Mouse (Mus musculus) kidney, postnatal 0 days (tissue): ENCODE data around the gene Vmn1r113. TPM values are rescaled to one million over a fixed set of nuclear protein-coding genes. Genes with fewer than 3 reads are reported as not detected.
"Not testable (repeated sequence)": the region's sequence is repeated elsewhere in the genome, so short reads cannot be mapped to it uniquely, and the experiment has no call there.

Experiments
- ATAC-seq: fragments of 200-750 bp; cut with Nextera tagmentation; replicated peaks from 2 replicates; pipeline ENCODE4 v1.8.0; 2017; ENCODE audit warnings: low read depth, moderate number of reproducible peaks, moderate TSS enrichment, moderate library complexity; ENCODE audit not compliant: low FRiP score
- DNase-seq: peaks from one replicate; pipeline ENCODE4 v3.0.0-alpha.2; 2016; ENCODE audit warnings: low spot score
- H3K27ac ChIP-seq: fragments of 300-500 bp; sonication (generic); 2 replicates; pipeline ENCODE4 v1.5.1; 2014; ENCODE audit warnings: mild to moderate bottlenecking
- H3K27me3 ChIP-seq: fragments of 300-500 bp; sonication (generic); 2 replicates; pipeline ENCODE4 v1.6.1; 2014; ENCODE audit warnings: low read length, mixed read lengths; ENCODE audit not compliant: insufficient read depth
- H3K36me3 ChIP-seq: fragments of 300-500 bp; sonication (generic); 2 replicates; pipeline ENCODE4 v1.6.1; 2014; ENCODE audit warnings: low read length, mixed read lengths; ENCODE audit not compliant: insufficient read depth
- H3K4me1 ChIP-seq: fragments of 300-500 bp; sonication (generic); replicated peaks from 2 replicates; pipeline ENCODE4 v1.6.1; 2014; ENCODE audit warnings: antibody characterized with exemption, low read length, mixed read lengths; ENCODE audit not compliant: insufficient read depth
- H3K4me2 ChIP-seq: fragments of 300-500 bp; sonication (generic); 2 replicates; pipeline ENCODE4 v1.6.1; 2014; ENCODE audit warnings: mild to moderate bottlenecking, low read length, moderate library complexity, mixed read lengths
- H3K4me3 ChIP-seq: fragments of 300-500 bp; sonication (generic); replicated peaks from 2 replicates; pipeline ENCODE4 v1.5.1; 2014; ENCODE audit warnings: low read depth, low read length
- H3K9ac ChIP-seq: fragments of 300-500 bp; sonication (generic); 2 replicates; pipeline ENCODE4 v1.6.1; 2014; ENCODE audit warnings: low read depth, low read length
- H3K9me3 ChIP-seq: fragments of 300-500 bp; sonication (generic); replicated peaks from 2 replicates; pipeline ENCODE4 v1.6.1; 2016; ENCODE audit warnings: low read length, inconsistent platforms, mixed read lengths
- WGBS: fragments of 180-500 bp; shearing (Covaris S2); extraction: QIAGEN DNeasy Blood & Tissue Kit; methylation state at CpG from one replicate; pipeline ENCODE4 v1.1.7; 2014; 5-methylcytosine and 5-hydroxymethylcytosine counted together
- polyA plus RNA-seq: library from polyadenylated mRNA; unstranded; fragments of >200 nt; fragmentation: Nextera tagmentation; extraction: Ambion mirVana; gene quantifications from 2 replicates; pipeline ENCODE4 v1.2.1, GENCODE M21; 2015

The Vmn1r113 gene
- not detected in 2 replicates for polyA plus RNA-seq

DNA sequence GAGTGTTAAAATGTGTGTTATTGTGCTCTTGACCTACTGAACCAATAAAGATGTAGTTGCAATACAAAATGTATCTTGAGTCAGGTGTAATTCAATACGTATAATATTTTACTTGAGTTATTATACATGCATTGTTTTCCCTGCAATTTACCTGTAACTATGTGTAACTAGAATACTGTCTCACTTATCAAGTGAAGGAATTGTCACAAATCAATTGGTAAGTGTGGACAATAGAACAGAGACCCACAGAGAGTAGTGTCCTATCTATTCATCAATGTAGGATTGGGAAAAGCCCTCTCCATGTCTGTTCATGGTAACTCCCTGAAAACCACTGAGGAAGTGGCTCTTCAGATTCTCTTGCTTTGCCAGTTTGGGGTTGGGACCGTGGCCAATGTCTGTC lies at the start of gene Vmn1r113:
TSS of gene Vmn1r113 (plus strand) at position 301 of the 400 bp plus-strand sequence.
- 55% methylated on average over 2 of the region's 2 CpGs for whole genome bisulfite sequencing
- not testable (repeated sequence) for H3K9ac ChIP-seq, H3K9me3 ChIP-seq, H3K27me3 ChIP-seq, H3K4me2 ChIP-seq, H3K27ac ChIP-seq, H3K4me3 ChIP-seq, ATAC-seq, H3K36me3 ChIP-seq, DNase-seq, H3K4me1 ChIP-seq

DNA sequence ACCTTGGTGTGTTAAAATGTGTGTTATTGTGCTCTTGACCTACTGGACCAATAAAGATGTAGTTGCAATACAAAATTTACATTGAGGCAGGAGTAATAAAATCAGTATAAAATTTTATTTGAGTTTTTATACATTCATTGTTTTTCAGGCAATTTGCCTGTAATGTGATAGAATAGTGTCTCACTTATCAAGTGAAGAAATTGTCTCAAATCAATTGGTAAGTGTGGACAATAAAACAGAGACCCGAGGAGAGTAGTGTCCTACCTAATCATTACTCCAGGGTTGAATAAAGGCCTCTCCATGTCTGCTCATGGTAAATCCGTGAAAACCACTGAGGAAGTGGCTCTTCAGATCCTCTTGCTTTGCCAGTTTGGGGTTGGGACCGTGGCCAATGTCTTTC lies 16.2 kb upstream of the Vmn1r113 start, which contains the start of gene Vmn1r112:
TSS of gene Vmn1r112 (plus strand) at position 301 of the 400 bp plus-strand sequence.
- not testable (repeated sequence) for H3K4me2 ChIP-seq, H3K9ac ChIP-seq, H3K27ac ChIP-seq, DNase-seq, H3K36me3 ChIP-seq, H3K4me1 ChIP-seq, ATAC-seq, H3K4me3 ChIP-seq, H3K9me3 ChIP-seq, H3K27me3 ChIP-seq
- no CpG with 5 or more reads among the region's 3 CpGs for WGBS

DNA sequence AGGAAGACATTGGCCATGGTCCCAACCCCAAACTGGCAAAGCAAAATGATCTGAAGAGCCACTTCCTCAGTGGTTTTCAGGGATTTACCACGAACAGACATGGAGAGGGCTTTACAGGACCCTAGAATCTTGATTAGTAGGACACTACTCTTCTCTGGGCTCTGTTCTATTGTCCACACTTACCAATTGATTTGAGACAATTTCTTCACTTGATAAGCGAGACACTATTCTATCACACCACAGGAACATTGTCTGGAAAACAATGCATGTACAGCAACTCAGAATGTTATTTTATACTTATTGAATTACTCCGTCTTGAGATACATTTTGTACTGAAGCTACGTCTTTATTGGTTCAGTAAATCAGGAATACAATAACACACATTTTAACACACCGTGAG lies 25.0 kb downstream of the Vmn1r113 start, which contains the start of gene Vmn1r114:
TSS of gene Vmn1r114 (minus strand) at position 101 of the 400 bp plus-strand sequence.
- H3K27ac ChIP-seq, DNase-seq, H3K9ac ChIP-seq, H3K4me3 ChIP-seq, H3K36me3 ChIP-seq, H3K4me2 ChIP-seq, H3K27me3 ChIP-seq, H3K4me1 ChIP-seq, H3K9me3 ChIP-seq, ATAC-seq: not testable (repeated sequence)
- WGBS = no CpG with 5 or more reads among the region's 5 CpGs

Other genes starting within 250 kb of the Vmn1r113 start
- gene Gm5726, start 241.5 kb upstream of the Vmn1r113 start, polyA plus RNA-seq = not detected in 2 replicates
- gene Gm4141, start 211.0 kb upstream of the Vmn1r113 start, polyA plus RNA-seq = not detected in 2 replicates
- not detected in 2 replicates for gene Gm4513, start 188.3 kb upstream of the Vmn1r113 start, polyA plus RNA-seq
- not detected in 2 replicates for gene Vmn1r107, start 118.4 kb upstream of the Vmn1r113 start, polyA plus RNA-seq
- not detected in 2 replicates for gene Vmn1r111, start 84.1 kb upstream of the Vmn1r113 start, polyA plus RNA-seq
- gene Gm10668, start 56.7 kb upstream of the Vmn1r113 start, polyA plus RNA-seq = not detected in 2 replicates
- gene Vmn1r112, start 16.1 kb upstream of the Vmn1r113 start, polyA plus RNA-seq = not detected in 2 replicates
- not detected in 2 replicates for gene Vmn1r114, start 24.9 kb downstream of the Vmn1r113 start, polyA plus RNA-seq
- not detected in 2 replicates for gene Vmn1r115, start 57.7 kb downstream of the Vmn1r113 start, polyA plus RNA-seq
- not detected in 2 replicates for gene Vmn1r116, start 85.0 kb downstream of the Vmn1r113 start, polyA plus RNA-seq
- not detected in 2 replicates for gene Vmn1r117, start 96.8 kb downstream of the Vmn1r113 start, polyA plus RNA-seq
- not detected in 2 replicates for gene Vmn1r118, start 125.1 kb downstream of the Vmn1r113 start, polyA plus RNA-seq
- gene Vmn1r119, start 225.2 kb downstream of the Vmn1r113 start, polyA plus RNA-seq = not detected in 2 replicates